Mouse (Mus musculus): ENCODE data around the gene Cyp4a10. TPM values are rescaled to one million over a fixed set of nuclear protein-coding genes. Genes with fewer than 3 reads are reported as not detected.
"Not testable (repeated sequence)": the region's sequence is repeated elsewhere in the genome, so short reads cannot be mapped to it uniquely, and the experiment has no call there.

Cyp4a10 gene
- polyA plus RNA-seq, 1 experiment from 2014 or later: not detected

DNA sequence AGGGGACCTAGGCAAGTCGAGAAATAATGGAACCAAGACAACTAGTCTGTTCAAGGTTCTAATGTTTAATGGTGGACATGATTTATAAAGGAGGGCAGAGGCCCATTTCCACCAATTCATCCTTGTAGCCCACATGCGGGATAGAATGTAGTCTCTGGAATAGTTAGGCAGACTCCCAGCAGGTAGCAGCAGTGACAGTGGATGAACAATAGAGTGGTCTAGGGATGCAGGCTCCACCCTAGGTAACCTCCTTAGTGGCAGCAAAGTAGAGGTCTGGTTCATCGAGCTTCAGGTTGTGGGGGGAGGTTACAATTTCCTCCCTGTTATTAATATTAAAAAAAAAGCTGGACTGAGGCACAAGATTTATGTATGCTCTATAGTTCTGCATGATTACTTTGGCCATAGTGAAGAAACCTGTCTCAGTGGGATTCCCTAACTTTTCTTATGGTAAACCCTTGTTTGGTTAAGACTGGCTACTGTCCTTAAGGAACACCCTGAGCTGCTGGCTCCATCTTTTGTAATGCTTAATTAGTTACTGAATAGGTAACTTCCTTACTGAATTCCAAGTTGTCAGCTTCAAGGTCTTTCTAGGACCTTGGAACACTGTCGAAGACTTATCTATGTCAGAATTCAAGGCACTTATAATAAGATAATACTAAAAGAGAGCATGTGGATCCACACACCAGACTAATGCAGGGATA is 39.9 kb downstream of the Cyp4a10 start:
- no peaks in the 10 kb centered on the region for H3K4me1 ChIP-seq
- no peak for DNase-seq (ENCODE audit: low spot score)
- no peak overlapping the region for H3K27ac ChIP-seq (replicated peaks)
- H3K4me3 ChIP-seq: no peak overlapping the region
- H3K36me3 ChIP-seq: no peaks in the 10 kb centered on the region
- WGBS: 52% methylated on average over 4 of the region's 4 CpGs
- H3K9me3 ChIP-seq (replicated peaks): no peaks in the 10 kb centered on the region
- no peaks in the 10 kb centered on the region for H3K27me3 ChIP-seq (ENCODE audit: low read depth, poor library complexity, severe bottlenecking)

DNA sequence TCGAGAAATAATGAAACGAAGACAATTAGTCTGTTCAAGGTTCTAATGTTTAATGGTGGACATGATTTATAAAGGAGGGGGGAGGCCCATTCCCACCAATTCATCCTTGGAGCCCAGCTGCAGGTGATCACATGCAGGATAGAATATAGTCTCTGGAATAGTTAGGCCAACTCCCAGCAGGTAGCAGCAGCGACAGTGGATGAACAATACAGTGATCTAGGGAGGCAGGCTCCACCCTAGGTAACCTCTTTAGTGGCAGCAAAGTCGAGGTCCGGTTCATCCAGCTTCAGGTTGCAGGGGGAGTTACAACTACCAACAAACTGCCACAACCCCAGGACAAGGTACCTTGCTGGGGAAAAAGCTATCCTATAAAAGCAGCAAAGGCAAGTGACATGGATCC is 43.2 kb downstream of the Cyp4a10 start:
- DNase-seq (ENCODE audit: low spot score); H3K4me3 ChIP-seq; H3K9me3 ChIP-seq (replicated peaks); H3K36me3 ChIP-seq; H3K27me3 ChIP-seq (ENCODE audit: low read depth, poor library complexity, severe bottlenecking); H3K27ac ChIP-seq (replicated peaks); H3K4me1 ChIP-seq: not testable (repeated sequence)
- 62% methylated on average over 5 of the region's 5 CpGs for WGBS

DNA sequence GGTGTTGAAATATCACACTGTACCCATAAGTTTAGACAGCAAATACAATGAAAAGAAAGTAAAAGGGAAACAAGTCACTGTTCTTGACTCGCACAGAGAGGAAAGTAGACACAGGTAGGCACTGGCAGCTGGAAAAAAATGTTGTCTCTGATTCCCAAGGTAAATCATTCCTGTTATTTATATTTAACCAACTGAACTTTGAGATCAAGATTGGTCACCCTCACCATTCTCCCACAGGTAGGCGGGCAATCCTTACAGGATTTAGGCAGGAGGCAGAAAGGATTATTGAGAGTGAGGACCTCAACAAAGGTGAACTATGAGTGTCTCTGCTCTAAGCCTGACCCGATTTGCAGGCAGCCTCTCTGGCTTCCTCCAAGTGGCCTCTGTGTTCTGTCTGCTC is 45.3 kb downstream of the Cyp4a10 start, which contains the start of gene Cyp4a31:
Gene Cyp4a31 (plus strand): TSS at position 249 of the 400 bp plus-strand sequence.
- 76% methylated on average over 3 of the region's 3 CpGs for WGBS

DNA sequence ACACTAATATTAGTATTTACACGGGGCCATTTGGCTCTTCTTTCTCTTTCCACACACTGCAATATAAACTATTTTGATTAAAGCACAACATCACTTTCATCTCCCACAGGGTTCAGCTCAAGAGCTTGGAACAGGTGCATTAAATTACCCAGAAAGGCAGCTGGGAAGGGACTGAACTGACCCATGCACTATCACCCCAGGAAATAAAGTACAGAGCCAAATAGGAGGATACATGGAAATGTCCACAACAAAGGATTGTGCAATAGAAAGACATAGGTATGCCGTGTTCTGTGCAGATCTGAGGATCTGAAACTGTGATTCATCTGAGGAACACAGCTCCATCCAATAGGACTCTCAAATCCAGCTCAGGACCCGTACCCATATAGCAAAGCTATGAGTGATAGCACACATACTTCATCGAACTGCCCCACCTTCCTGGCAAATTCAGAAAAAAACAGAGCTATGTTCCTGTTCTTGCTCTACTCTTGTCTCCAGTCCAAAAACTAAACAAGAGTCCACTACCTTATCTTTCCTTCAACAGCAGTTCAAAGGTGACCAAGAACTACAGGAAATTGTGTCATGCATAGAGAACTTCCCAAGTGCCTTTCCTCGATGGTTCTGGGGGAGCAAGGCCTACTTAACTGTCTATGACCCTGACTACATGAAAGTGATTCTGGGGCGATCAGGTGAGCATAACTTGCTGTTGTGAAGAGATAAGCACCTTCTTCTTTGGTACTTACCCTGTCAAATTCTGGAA is 46.6 kb downstream of the Cyp4a10 start:
- not testable (repeated sequence) for H3K27ac ChIP-seq (replicated peaks); H3K4me1 ChIP-seq; DNase-seq (ENCODE audit: low spot score); H3K27me3 ChIP-seq (ENCODE audit: low read depth, poor library complexity, severe bottlenecking); H3K9me3 ChIP-seq (replicated peaks); H3K4me3 ChIP-seq; H3K36me3 ChIP-seq
- 86% methylated on average over 6 of the region's 6 CpGs for WGBS

More for the DNA sequence above, 45.3 kb downstream of the Cyp4a10 start, which contains the start of gene Cyp4a31:
- Histone ChIP-seq H3K4me1 (no peaks in the 10 kb centered on the region), H3K27me3 (ENCODE audit: low read depth, poor library complexity, severe bottlenecking) (no peaks in the 10 kb centered on the region), H3K36me3 (no peaks in the 10 kb centered on the region), H3K9me3 (replicated peaks) (no peaks in the 10 kb centered on the region), H3K4me3 (no peak within 1 kb of the TSS), H3K27ac (replicated peaks) (no peak within 1 kb of the TSS)
- no peak for DNase-seq (ENCODE audit: low spot score)

DNA sequence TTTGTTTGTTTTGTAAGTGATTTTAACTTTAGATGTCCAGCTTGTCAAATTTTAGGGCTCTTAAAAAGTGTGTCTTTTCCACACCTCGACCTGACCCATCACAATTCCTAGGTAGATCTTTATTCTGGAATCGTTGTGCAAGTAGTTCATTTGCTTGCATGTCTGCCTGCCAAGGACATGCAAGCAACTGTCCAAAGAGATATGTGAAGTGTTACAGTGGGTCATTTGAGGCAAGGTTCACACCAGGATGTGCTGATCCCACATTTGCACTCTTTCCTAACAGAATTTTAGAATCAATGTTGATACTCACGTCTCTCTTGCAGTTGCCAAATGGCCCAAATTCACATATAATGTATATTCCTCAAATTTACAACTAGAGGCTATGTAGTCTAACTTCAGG is 57.2 kb downstream of the Cyp4a10 start:
- Histone ChIP-seq H3K27ac (replicated peaks) (no peak overlapping the region), H3K4me1 (no peaks in the 10 kb centered on the region), H3K36me3 (no peaks in the 10 kb centered on the region), H3K27me3 (ENCODE audit: low read depth, poor library complexity, severe bottlenecking) (no peaks in the 10 kb centered on the region), H3K9me3 (replicated peaks) (no peaks in the 10 kb centered on the region), H3K4me3 (no peak overlapping the region)
- no peak for DNase-seq (ENCODE audit: low spot score)
- WGBS: 83% methylated on average over 3 of the region's 3 CpGs

DNA sequence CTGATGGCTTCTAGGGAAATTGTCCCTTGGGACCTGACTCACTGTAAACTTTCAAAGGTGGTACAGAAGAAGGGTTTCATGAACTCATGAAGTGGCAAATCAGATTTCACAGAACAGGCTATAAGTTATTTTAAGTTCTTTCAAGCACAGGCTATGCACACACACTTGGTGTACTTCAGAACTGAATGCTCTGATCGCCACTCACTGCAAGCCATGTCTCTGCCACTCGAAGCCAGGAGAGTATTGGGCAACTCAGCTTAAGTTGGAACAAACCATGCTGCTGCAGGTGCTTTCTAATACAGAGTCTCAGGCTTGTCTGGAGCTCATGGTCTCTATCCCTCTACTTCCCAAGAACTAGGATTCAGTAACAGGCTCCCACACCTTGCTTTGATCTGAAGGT is 57.7 kb downstream of the Cyp4a10 start:
- no peak overlapping the region for H3K27ac ChIP-seq (replicated peaks)
- H3K36me3 ChIP-seq: no peaks in the 10 kb centered on the region
- H3K27me3 ChIP-seq (ENCODE audit: low read depth, poor library complexity, severe bottlenecking): no peaks in the 10 kb centered on the region
- no peak overlapping the region for H3K4me3 ChIP-seq
- H3K4me1 ChIP-seq: no peaks in the 10 kb centered on the region
- no peak for DNase-seq (ENCODE audit: low spot score)
- no peaks in the 10 kb centered on the region for H3K9me3 ChIP-seq (replicated peaks)
- WGBS: 83% methylated on average over 2 of the region's 2 CpGs

DNA sequence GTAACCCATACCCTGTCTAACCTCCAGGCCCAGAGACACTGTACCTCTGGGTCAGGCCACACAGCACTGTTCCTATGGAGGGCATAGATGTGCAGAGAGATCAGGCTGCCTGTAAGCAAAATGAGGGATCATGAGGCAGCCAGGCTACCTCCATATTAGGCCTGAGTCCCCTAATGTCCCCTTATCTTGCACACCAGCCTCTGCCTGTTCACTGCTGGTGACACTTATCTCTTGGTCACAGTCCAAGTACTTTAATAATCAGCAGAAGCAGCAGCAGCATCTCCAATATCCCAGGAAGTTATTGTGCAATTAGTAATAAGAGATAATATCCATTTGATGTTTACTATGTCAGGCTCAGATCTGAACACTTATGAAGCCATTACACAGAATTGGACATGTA is 65.0 kb downstream of the Cyp4a10 start:
- DNase-seq (ENCODE audit: low spot score): no peak
- Histone ChIP-seq H3K27ac (replicated peaks) (no peak overlapping the region), H3K4me3 (no peak overlapping the region)

More for the DNA sequence above, 65.0 kb downstream of the Cyp4a10 start:
- H3K9me3 ChIP-seq (replicated peaks): no peaks in the 10 kb centered on the region
- H3K4me1 ChIP-seq: no peaks in the 10 kb centered on the region
- no peaks in the 10 kb centered on the region for H3K36me3 ChIP-seq
- no peaks in the 10 kb centered on the region for H3K27me3 ChIP-seq (ENCODE audit: low read depth, poor library complexity, severe bottlenecking)

Other genes with a start within 250 kb of the Cyp4a10 start
- not detected in 2 replicates for gene Cyp4a12a, start 219.2 kb upstream of the Cyp4a10 start, polyA plus RNA-seq (2016; fragmentation: Nextera tagmentation; extraction: Ambion mirVana)
- not detected in 2 replicates for gene Cyp4a12b, start 106.6 kb upstream of the Cyp4a10 start, polyA plus RNA-seq (2016; fragmentation: Nextera tagmentation; extraction: Ambion mirVana)
- not detected in 2 replicates for gene Cyp4a30b, start 65.7 kb upstream of the Cyp4a10 start, polyA plus RNA-seq (2016; fragmentation: Nextera tagmentation; extraction: Ambion mirVana)
- not detected in 2 replicates for gene Cyp4a14, start 22.1 kb upstream of the Cyp4a10 start, polyA plus RNA-seq (2016; fragmentation: Nextera tagmentation; extraction: Ambion mirVana)
- not detected in 2 replicates for gene Cyp4a31, start 45.4 kb downstream of the Cyp4a10 start, polyA plus RNA-seq (2016; fragmentation: Nextera tagmentation; extraction: Ambion mirVana)
- not detected in 2 replicates for gene Cyp4a32, start 82.7 kb downstream of the Cyp4a10 start, polyA plus RNA-seq (2016; fragmentation: Nextera tagmentation; extraction: Ambion mirVana)
- gene Cyp4b1, start 129.5 kb downstream of the Cyp4a10 start, polyA plus RNA-seq (2016; fragmentation: Nextera tagmentation; extraction: Ambion mirVana): not detected in 2 replicates
- gene Efcab14, start 219.5 kb downstream of the Cyp4a10 start, polyA plus RNA-seq (2016; fragmentation: Nextera tagmentation; extraction: Ambion mirVana): 34.4 and 34.8 TPM in 2 replicates

Data from midbrain, embryonic 10.5 days (tissue).